Mouse (Mus musculus) layer of hippocampus, adult 9-11 months (tissue): ENCODE measurements around the gene Troap.

Experiments used
- DNase-seq: peaks from one replicate; pipeline ENCODE4 v3.0.0; 2022

The Troap gene

DNA sequence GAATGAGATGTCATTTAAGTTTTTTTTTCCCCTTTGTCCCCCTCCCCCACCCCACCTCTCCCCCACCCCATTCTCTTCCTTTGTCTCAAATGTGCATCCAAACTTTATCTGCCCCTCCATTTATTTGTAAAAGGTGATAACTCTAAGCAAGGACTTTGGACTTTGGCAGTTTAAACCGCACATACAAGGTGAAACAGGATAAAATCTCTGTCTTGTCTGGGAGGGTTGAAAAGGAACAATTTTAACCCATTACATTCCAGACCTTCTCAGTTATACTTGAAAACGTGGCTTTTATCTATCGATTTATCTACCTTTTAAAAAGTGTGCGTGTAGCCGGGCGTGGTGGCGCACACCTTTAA is 40.7 kb downstream of the Troap start:
- no peak for DNase-seq

DNA sequence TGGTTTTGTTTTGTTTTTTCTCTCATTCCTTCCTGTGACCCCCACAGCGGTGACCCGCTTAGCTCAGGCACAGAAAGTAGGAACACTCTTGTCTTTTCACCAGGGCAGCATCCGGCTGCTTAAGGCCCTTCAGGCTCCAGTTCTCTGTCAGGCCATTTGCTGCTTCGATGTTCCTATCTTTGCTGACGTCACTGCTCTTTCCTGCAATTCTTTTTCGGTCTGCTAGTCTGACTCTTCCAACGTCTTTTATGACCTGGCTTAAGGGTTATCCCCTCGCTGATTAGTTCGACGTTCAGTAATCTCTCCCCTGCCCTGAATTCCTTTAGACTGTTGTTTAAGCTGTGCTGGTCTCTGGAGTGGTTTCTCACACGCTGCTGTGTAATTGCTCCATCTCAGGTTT is 42.2 kb downstream of the Troap start:
- no peak for DNase-seq

DNA sequence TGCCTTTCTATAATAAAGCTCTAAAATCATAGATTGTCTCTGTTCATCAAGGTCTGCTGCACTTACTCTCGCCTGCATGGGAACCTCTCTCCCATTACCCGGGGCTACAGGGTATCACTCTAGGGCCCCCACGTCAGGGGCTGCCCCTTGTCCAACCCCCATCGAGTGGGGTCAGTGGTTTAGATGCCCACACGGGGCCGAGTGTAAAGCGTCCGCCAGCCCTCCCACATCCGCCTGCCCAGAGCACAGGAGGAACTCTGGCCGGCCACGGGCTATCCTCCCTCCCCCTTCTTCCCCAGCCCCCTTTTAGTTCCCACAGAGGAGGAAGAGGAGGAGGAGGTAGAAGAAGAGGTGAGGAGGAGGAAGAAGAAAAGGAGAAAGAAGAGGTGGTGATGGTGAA is 46.4 kb downstream of the Troap start:
- DNase-seq, result no peak

DNA sequence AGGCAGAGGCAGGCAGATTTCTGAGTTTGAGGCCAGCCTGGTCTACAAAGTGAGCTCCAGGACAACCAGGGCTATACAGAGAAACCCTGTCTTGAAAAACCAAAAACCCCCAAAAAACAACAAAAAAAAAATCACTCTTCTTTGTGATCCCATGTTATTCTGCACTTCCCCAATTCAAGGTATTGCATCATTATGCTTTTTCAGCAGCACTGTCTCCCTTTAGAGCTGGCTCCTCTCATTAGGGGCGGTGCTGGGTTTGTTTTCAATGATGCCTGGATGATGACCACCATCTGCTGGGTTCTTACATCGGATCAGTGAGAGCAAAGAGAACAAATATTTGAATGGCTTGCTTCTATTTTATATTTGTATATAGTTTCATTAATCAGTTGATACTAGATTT is 48.3 kb downstream of the Troap start:
- DNase-seq, result no peak

DNA sequence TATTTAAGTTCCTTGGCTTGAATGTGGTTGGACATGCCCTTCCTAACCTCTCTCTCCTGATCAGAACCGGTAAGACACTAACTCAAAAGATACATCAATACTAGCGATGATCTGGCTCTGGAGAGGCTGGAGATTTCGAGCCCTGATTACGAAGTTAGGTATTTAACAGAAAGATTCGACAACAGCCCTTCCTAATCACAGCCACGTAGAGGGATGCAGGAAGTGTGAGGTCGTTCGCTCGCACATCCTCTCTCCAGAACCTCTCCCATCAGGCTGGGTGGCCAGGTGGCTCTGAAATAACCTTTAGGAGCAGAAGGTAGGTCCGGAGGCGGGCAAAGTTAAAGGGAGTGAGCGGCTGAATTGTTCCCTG is 51.3 kb downstream of the Troap start, which contains the start of gene Spats2:
Gene Spats2 (plus strand): TSS at position 206 of the 370 bp plus-strand sequence.
- no peak for DNase-seq

DNA sequence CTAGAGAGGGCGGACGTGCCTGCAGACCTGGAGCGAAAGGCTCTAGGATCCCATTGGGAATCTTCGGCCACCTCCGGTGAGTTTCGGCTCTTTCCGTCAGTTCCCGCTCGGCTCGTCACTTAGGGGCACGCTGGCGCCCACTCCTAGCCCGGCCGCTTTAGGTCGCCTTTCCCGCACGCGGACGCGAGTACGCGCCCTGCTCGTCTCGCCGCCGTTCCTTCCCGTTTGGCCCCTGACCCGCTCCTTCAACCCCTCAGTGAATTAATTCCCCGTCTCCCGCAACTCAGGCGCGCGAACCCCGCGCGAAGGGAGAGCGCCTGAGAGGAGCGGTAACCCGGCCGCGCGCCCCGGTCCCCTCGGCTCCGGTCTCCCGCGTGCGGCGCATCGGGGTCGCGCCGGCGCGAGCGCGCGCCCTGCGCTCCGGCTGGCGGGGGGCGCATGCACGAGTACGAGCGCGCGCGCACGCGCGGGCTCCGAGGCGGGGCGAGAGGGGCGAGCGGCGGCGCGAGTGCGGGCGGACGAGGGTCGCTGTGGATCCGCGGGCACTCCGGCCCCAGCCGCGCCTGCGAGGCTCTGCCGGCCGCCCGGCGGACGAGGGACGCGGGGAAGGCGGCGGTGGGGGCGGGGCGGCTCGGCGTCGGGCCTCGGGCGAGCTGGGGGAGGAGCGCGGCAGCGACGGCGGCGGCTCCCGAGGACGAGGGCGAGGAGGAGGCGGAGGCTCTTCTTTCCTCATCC is 51.9 kb downstream of the Troap start:
- peak; percentile 68 for DNase-seq

DNA sequence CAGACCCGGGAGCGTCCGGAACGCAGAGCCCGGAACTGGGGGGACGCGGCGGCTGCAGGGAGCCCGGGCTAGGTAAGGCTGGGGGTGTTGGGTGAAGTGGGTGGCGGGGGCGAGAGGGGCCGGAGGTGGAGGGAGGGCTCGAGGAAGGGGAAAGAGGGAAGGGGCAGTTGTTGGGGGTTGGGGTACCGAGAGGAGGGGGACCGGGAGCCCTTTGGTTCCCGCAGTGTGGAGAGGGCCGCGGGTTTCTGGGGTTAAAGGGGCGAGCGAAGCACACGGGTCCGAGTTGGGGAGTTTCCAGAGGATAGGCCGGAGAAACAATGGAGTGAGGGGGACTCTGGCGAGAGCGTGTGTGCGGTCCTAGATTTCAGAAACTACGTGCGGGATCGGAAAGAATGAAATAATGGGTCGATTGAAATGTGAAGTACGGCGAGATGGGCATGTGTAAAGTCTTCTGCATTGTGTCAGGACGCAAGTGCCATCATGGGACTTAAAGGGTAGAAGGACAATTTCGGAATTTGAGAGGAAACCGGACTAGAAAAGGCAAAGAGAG is 52.5 kb downstream of the Troap start:
- DNase-seq, result no peak

DNA sequence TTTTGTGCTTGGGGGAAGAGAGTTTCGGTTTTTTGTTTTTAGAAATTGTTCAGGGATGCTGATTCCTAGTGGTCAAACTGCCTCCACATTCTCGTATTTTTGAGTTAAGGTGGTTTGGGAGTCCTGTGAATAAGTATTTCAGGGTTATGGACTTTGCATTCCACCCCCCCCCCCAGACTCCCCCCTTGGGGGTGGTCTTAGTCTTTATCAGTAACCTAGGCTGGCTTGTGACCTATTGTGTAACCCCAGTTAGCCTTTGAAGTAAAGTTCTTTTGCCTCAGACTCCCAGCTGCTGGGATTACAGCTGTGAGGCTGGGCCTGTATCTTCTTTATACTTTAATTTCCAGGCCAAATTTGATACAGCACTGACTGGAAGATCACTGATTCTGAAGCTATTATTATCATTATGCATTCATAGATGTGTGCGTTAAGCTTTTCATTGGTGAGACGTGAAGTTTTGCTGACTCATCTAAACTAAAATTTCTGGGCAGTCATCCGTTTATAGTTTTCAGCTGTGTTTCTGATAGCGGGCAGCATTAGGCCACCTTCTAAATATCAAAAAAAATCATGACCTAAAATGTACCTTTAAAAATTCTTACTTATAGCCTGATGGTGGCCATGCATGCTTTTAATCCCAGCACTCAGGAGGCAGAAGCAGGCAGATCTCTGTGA is 53.6 kb downstream of the Troap start:
- no peak for DNase-seq

DNA sequence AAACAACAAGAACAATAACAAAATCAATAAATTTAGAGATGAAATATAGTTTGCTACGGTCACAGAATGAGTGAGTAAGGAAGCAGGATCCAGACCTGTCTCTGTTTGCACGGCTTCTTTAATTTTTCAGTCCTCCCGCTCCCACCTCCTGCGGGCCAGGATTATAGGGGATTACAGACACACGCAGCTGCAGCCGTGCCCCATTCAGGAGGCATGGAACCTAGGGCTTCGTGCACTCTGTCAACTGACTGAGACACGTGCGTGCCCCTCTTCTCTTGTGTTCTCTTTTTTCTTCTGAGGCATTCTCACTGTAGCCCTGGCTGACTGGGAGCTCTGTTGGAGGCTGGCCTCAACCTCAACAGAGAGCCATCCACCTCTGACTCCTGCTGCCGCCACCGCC is 55.1 kb downstream of the Troap start:
- DNase-seq, result no peak

DNA sequence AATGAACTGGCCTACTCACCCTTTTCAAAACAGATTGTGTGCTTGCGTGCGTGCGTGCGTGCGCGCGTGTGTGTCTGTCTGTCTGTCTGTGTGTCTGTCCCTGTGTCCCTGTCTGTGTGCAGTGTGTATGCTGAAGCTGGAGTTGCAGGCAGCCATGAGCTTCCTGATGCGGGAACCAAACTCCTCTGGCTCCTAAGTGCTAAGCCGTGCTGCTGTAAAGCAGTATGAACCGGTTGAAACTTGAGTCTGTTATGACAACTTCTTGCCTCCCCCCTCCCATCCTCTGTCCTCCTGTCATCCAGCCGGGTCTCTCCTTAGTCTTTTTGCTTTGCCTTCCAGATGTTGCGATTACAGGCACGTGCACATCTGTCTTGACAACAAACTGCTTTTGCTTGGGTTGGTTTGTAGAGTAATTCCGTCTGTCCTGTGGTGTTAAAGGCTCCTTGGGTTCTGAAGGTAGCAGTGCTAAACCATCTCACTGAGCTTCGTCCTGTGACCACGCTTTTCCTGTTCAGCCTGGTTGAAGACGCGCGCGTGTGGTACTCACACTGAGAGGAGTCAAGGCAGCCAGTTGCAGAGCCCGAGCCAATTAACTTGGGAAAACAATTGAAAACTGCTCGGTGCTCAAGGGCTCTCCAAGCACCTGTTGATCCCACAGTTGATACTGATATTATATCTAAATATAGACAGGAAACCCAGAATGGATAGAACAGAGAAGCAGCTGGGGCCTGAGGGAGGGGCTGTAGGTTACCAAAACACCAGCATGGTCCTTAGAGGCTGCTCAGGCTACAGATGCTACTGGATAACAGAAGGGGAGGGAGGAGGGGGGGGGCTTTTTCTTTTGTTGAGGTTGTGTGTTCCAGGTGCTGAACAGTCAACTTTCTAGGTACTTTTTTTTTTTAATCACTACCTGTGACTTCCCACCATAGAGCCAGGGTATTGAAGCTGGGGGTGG is 55.9 kb downstream of the Troap start:
- no peak for DNase-seq
